Mouse (Mus musculus): ENCODE results near the gene Mapk8. TPM values are rescaled to one million over a fixed set of nuclear protein-coding genes. Genes with fewer than 3 reads are reported as not detected.
A peak's percentile ranks its signal among the peaks of the same experiment; 100 is the strongest.

The Mapk8 gene
- polyA plus RNA-seq (2012; rRNA removed) (6.5 and 9.1 TPM in 2 replicates), polyA plus RNA-seq (2014; fragmentation: Nextera tagmentation; extraction: Ambion mirVana) (2.9 and 4.3 TPM in 2 replicates)

GRCm38 (mm10) chr14:33447027-33447569, at the start of gene Mapk8:
Mapk8 (minus strand) TSS chr14:33447158.
- peak within 1 kb of the TSS; percentile 80 for H3K4me2 ChIP-seq (ENCODE audit: low read depth)
- H3K4me1 ChIP-seq (replicated peaks; ENCODE audit: control insufficient read depth in 2 of 2, insufficient read depth in 2 of 2, low read length in 1 of 2) = peaks cover 3 to 10% of the 10 kb centered on the region in 2 experiments; a peak in 3 of 4 replicates
- TF ChIP-seq CTCF (IDR thresholded peaks at IDR 0.05; ENCODE audit: low read depth) = peak; percentile 31; the same call in 1 of the 2 replicates
- no peak for TF ChIP-seq EP300 (IDR thresholded peaks at IDR 0.05; ENCODE audit: low read depth)
- no peaks in the 10 kb centered on the region for H3K27me3 ChIP-seq (ENCODE audit: control insufficient read depth, insufficient read depth, low read length)
- peak within 1 kb of the TSS; percentile 88 for H3K9ac ChIP-seq (replicated peaks)
- H3K27ac ChIP-seq = peak within 1 kb of the TSS; percentile 18; the same call in 1 of the 2 replicates
- under 1% methylated on average over 70 of the region's 70 CpGs for WGBS (ENCODE audit: insufficient replicate concordance)
- peak; percentile 81 to 86 (median 83) for DNase-seq (ENCODE audit: low read depth in 3 of 3, low spot score in 3 of 3)
- H3K9me3 ChIP-seq (ENCODE audit: control insufficient read depth, low read length) = no peaks in the 10 kb centered on the region
- peak; percentile 98 for ATAC-seq (ENCODE audit: insufficient read depth)
- H3K36me3 ChIP-seq (replicated peaks; ENCODE audit: control insufficient read depth, insufficient read depth, low read depth) = no peaks in the 10 kb centered on the region
- peak within 1 kb of the TSS; percentile 82 to 89 for H3K4me3 ChIP-seq (ENCODE audit: insufficient read depth in 1 of 2, low read depth in 2 of 2, low read length in 2 of 2)

DNA sequence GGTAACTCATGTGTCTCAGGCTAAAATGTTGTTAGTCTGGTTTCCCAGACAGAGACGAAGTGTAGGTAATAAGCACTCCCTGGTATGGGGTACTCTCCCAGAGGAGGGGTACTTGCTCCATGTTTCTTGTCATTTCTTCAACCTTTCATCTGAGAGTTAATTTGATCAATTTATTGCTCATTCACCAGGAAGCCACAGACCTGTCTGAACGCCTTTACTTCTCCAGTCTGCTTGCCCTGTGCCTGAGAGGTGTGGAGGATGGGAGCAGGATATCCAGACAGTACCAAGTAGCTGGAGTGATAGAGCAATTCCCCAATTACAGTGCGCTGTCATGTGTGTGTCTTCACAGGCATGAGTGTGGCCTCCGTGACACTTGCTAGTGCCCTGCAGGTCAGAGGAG, 48.3 kb upstream of the Mapk8 start:
- no peak overlapping the region for H3K27ac ChIP-seq
- H3K4me2 ChIP-seq (ENCODE audit: low read depth) = no peak overlapping the region
- H3K4me1 ChIP-seq (replicated peaks; ENCODE audit: control insufficient read depth in 2 of 2, insufficient read depth in 2 of 2, low read length in 1 of 2) = no peaks in the 10 kb centered on the region
- WGBS (ENCODE audit: insufficient replicate concordance) = 56% methylated on average over 4 of the region's 4 CpGs
- ATAC-seq (ENCODE audit: insufficient read depth) (no peak), DNase-seq (ENCODE audit: low read depth in 3 of 3, low spot score in 3 of 3) (no peak)
- no peaks in the 10 kb centered on the region for H3K36me3 ChIP-seq (replicated peaks; ENCODE audit: control insufficient read depth, insufficient read depth, low read depth)
- no peak overlapping the region for H3K4me3 ChIP-seq (ENCODE audit: insufficient read depth in 1 of 2, low read depth in 2 of 2, low read length in 2 of 2)
- H3K9ac ChIP-seq (replicated peaks) = no peak overlapping the region
- no peaks in the 10 kb centered on the region for H3K27me3 ChIP-seq (ENCODE audit: control insufficient read depth, insufficient read depth, low read length)
- TF ChIP-seq EP300 (IDR thresholded peaks at IDR 0.05; ENCODE audit: low read depth) (no peak), CTCF (IDR thresholded peaks at IDR 0.05; ENCODE audit: low read depth) (no peak)
- no peaks in the 10 kb centered on the region for H3K9me3 ChIP-seq (ENCODE audit: control insufficient read depth, low read length)

DNA sequence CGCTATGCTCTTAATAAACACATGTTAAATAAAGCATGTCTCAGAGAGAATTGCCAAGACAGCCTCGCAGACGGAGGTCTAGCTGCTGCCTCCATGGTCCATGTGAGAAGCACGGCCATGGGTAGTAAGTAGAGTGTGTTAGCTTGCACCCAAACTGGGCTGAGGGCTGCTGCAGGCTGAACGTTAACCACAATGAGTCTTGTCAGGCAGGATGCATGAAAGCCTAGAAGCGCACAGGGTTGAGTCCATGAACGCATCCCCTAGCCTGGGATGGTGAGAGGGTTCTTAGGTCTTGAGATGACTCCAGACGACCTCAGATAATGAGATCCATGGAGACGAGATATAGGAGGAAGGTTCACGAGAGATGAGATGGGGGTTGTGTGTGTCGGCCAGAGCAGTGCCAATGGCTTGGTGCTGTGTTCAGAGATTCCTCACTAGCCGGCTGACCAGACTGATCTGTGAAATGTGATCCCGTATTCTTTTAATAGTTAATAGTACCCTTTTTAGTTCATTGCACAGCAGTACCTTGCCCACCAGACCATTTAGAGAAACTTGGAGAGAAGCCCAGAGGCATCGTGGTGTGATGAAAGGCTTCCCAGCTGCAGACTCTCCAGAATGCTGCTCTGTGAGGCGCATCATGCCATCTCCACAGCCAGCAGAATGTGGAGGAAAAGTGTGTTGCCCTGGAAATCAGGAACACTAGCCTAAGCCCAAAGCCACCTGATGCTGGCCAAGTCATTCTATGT, 41.0 kb upstream of the Mapk8 start:
- Histone ChIP-seq H3K9ac (replicated peaks) (no peak overlapping the region), H3K36me3 (replicated peaks; ENCODE audit: control insufficient read depth, insufficient read depth, low read depth) (no peaks in the 10 kb centered on the region), H3K9me3 (ENCODE audit: control insufficient read depth, low read length) (no peaks in the 10 kb centered on the region), H3K27ac (no peak overlapping the region), H3K27me3 (ENCODE audit: control insufficient read depth, insufficient read depth, low read length) (no peaks in the 10 kb centered on the region), H3K4me2 (ENCODE audit: low read depth) (no peak overlapping the region), H3K4me1 (replicated peaks; ENCODE audit: control insufficient read depth in 2 of 2, insufficient read depth in 2 of 2, low read length in 1 of 2) (no peaks in the 10 kb centered on the region), H3K4me3 (ENCODE audit: insufficient read depth in 1 of 2, low read depth in 2 of 2, low read length in 2 of 2) (no peak overlapping the region)
- WGBS (ENCODE audit: insufficient replicate concordance) = 61% methylated on average over 15 of the region's 15 CpGs
- ATAC-seq (ENCODE audit: insufficient read depth) (no peak), DNase-seq (ENCODE audit: low read depth in 3 of 3, low spot score in 3 of 3) (no peak)
- no peak for TF ChIP-seq EP300 (IDR thresholded peaks at IDR 0.05; ENCODE audit: low read depth)

- Histone ChIP-seq H3K4me1 (replicated peaks; ENCODE audit: control insufficient read depth in 2 of 2, insufficient read depth in 2 of 2, low read length in 1 of 2) (no peaks in the 10 kb centered on the region), H3K27ac (no peak overlapping the region), H3K9ac (replicated peaks) (no peak overlapping the region), H3K4me3 (ENCODE audit: insufficient read depth in 1 of 2, low read depth in 2 of 2, low read length in 2 of 2) (no peak overlapping the region), H3K27me3 (ENCODE audit: control insufficient read depth, insufficient read depth, low read length) (no peaks in the 10 kb centered on the region), H3K36me3 (replicated peaks; ENCODE audit: control insufficient read depth, insufficient read depth, low read depth) (no peaks in the 10 kb centered on the region), H3K9me3 (ENCODE audit: control insufficient read depth, low read length) (no peaks in the 10 kb centered on the region), H3K4me2 (ENCODE audit: low read depth) (no peak overlapping the region)
- 70% methylated on average over 3 of the region's 3 CpGs for WGBS (ENCODE audit: insufficient replicate concordance)
- TF ChIP-seq EP300 (IDR thresholded peaks at IDR 0.05; ENCODE audit: low read depth) = no peak
- TF ChIP-seq CTCF (IDR thresholded peaks at IDR 0.05; ENCODE audit: low read depth) = no peak
- DNase-seq (ENCODE audit: low read depth in 3 of 3, low spot score in 3 of 3) (no peak), ATAC-seq (ENCODE audit: insufficient read depth) (no peak)
Observed at GRCm38 (mm10) chr14:33481991-33482390, 35.0 kb upstream of the Mapk8 start.

- no peaks in the 10 kb centered on the region for H3K9me3 ChIP-seq (ENCODE audit: control insufficient read depth, low read length)
- ATAC-seq (ENCODE audit: insufficient read depth) (no peak), DNase-seq (ENCODE audit: low read depth in 3 of 3, low spot score in 3 of 3) (no peak)
- no peak overlapping the region for H3K4me3 ChIP-seq (ENCODE audit: insufficient read depth in 1 of 2, low read depth in 2 of 2, low read length in 2 of 2)
- no peak overlapping the region for H3K4me2 ChIP-seq (ENCODE audit: low read depth)
- H3K9ac ChIP-seq (replicated peaks) = no peak overlapping the region
- TF ChIP-seq EP300 (IDR thresholded peaks at IDR 0.05; ENCODE audit: low read depth) = no peak
- no peak for TF ChIP-seq CTCF (IDR thresholded peaks at IDR 0.05; ENCODE audit: low read depth)
- no peak overlapping the region for H3K27ac ChIP-seq
- H3K27me3 ChIP-seq (ENCODE audit: control insufficient read depth, insufficient read depth, low read length) = no peaks in the 10 kb centered on the region
- 15% methylated on average over 3 of the region's 3 CpGs for WGBS (ENCODE audit: insufficient replicate concordance)
- no peaks in the 10 kb centered on the region for H3K4me1 ChIP-seq (replicated peaks; ENCODE audit: control insufficient read depth in 2 of 2, insufficient read depth in 2 of 2, low read length in 1 of 2)
- no peaks in the 10 kb centered on the region for H3K36me3 ChIP-seq (replicated peaks; ENCODE audit: control insufficient read depth, insufficient read depth, low read depth)
Observed at GRCm38 (mm10) chr14:33476094-33476760, 29.3 kb upstream of the Mapk8 start.

Measured in liver, embryonic 14.5 days (tissue).